Mouse (Mus musculus): ENCODE measurements around the gene Nanog.
A peak's percentile ranks its signal among the peaks of the same experiment; 100 is the strongest.
"Not testable (repeated sequence)": the region's sequence is repeated elsewhere in the genome, so short reads cannot be mapped to it uniquely, and the experiment has no call there.

Gene Nanog

GRCm38 (mm10) chr6:122707036-122707800, at the start of gene Nanog:
Gene Nanog, plus strand, starts transcription at chr6:122707489.
- DNase-seq (ENCODE audit: low spot score): peak; percentile 5

- no peak for DNase-seq (ENCODE audit: low spot score)
These were observed 49.7 kb upstream of the Nanog start for GRCm38 (mm10) chr6:122657630-122658029.

GRCm38 (mm10) chr6:122659567-122659966, 47.7 kb upstream of the Nanog start:
- DNase-seq (ENCODE audit: low spot score): no peak

- DNase-seq (ENCODE audit: low spot score): no peak
These were observed 46.5 kb upstream of the Nanog start for GRCm38 (mm10) chr6:122660601-122661379.

GRCm38 (mm10) chr6:122662551-122663264, 44.6 kb upstream of the Nanog start:
- peak; percentile 45 for DNase-seq (ENCODE audit: low spot score)

- no peak for DNase-seq (ENCODE audit: low spot score)
These were observed 43.6 kb upstream of the Nanog start for GRCm38 (mm10) chr6:122663596-122664206.

GRCm38 (mm10) chr6:122665866-122666265, 41.4 kb upstream of the Nanog start:
- DNase-seq (ENCODE audit: low spot score): no peak

- DNase-seq (ENCODE audit: low spot score): no peak
These were observed 39.6 kb upstream of the Nanog start for GRCm38 (mm10) chr6:122667715-122668114.

- no peak for DNase-seq (ENCODE audit: low spot score)
These were observed 38.5 kb upstream of the Nanog start for GRCm38 (mm10) chr6:122668823-122669222.

GRCm38 (mm10) chr6:122669406-122670200, 37.7 kb upstream of the Nanog start:
- DNase-seq (ENCODE audit: low spot score): peak; percentile 78

GRCm38 (mm10) chr6:122670201-122670551, 37.1 kb upstream of the Nanog start:
- no peak for DNase-seq (ENCODE audit: low spot score)

- no peak for DNase-seq (ENCODE audit: low spot score)
These were observed 36.4 kb upstream of the Nanog start for GRCm38 (mm10) chr6:122670841-122671240.

GRCm38 (mm10) chr6:122672746-122673145, 34.5 kb upstream of the Nanog start:
- no peak for DNase-seq (ENCODE audit: low spot score)

GRCm38 (mm10) chr6:122682646-122683045, 24.6 kb upstream of the Nanog start:
- no peak for DNase-seq (ENCODE audit: low spot score)

GRCm38 (mm10) chr6:122686709-122687108, 20.6 kb upstream of the Nanog start:
- DNase-seq (ENCODE audit: low spot score): no peak

GRCm38 (mm10) chr6:122689411-122690055, 17.8 kb upstream of the Nanog start:
- no peak for DNase-seq (ENCODE audit: low spot score)

GRCm38 (mm10) chr6:122690082-122690481, 17.2 kb upstream of the Nanog start:
- no peak for DNase-seq (ENCODE audit: low spot score)

GRCm38 (mm10) chr6:122695398-122695797, 11.9 kb upstream of the Nanog start:
- no peak for DNase-seq (ENCODE audit: low spot score)

- DNase-seq (ENCODE audit: low spot score): not testable (repeated sequence)
These were observed 7.7 kb upstream of the Nanog start for GRCm38 (mm10) chr6:122699628-122700027.

- no peak for DNase-seq (ENCODE audit: low spot score)
These were observed 5.5 kb upstream of the Nanog start for GRCm38 (mm10) chr6:122701816-122702215.
